Mouse (Mus musculus) ES-E14 (cell line): Measurements from ENCODE around the gene Tmed9. TPM values are rescaled to one million over a fixed set of nuclear protein-coding genes. Genes with fewer than 3 reads are reported as not detected.
"Not testable (repeated sequence)": the region's sequence is repeated elsewhere in the genome, so short reads cannot be mapped to it uniquely, and the experiment has no call there.

Experiments used
- DNase-seq: peaks from one replicate; pipeline ENCODE4 v3.0.0-alpha.2; 2013; ENCODE audit warnings: low read depth, low spot score
- H3K27ac ChIP-seq: 2 replicates; pipeline ENCODE4 v1.5.1; 2012; ENCODE audit warnings: low read depth, mild to moderate bottlenecking, low read length, moderate library complexity, mixed read lengths; ENCODE audit not compliant: poor library complexity, insufficient read depth, severe bottlenecking
- H3K36me3 ChIP-seq: 2 replicates; pipeline ENCODE4 v1.6.1; 2012; ENCODE audit warnings: mild to moderate bottlenecking, low read length, moderate library complexity, mixed read lengths; ENCODE audit not compliant: control insufficient read depth, poor library complexity, insufficient read depth, severe bottlenecking
- H3K4me1 ChIP-seq, 2 experiments: fragments of 150-350 bp in 1 of 2; sonication (generic) in 1 of 2; 2 replicates each; pipeline ENCODE4 v1.6.1; 2012; ENCODE audit warnings: low read length in 2 of 2, mild to moderate bottlenecking in 1 of 2, mixed read lengths in 1 of 2; ENCODE audit not compliant: control insufficient read depth in 2 of 2, insufficient read depth in 2 of 2, poor library complexity in 1 of 2
- H3K4me3 ChIP-seq, 2 experiments: fragments of 150-350 bp in 1 of 2; sonication (generic) in 1 of 2; 2 replicates each; pipeline ENCODE4 v1.5.1; 2012; ENCODE audit warnings: low read length in 2 of 2, low read depth in 1 of 2, mild to moderate bottlenecking in 1 of 2, mixed read lengths in 1 of 2; ENCODE audit not compliant: insufficient read depth in 1 of 2, poor library complexity in 1 of 2, severe bottlenecking in 1 of 2
- H3K9ac ChIP-seq: 2 replicates; pipeline ENCODE4 v1.6.1; 2012; ENCODE audit warnings: low read depth, mild to moderate bottlenecking, low read length, mixed read lengths; ENCODE audit not compliant: poor library complexity, insufficient read depth, severe bottlenecking
- H3K9me3 ChIP-seq: fragments of 150-350 bp; sonication (generic); 2 replicates; pipeline ENCODE4 v1.6.1; 2012; ENCODE audit warnings: low read depth, mild to moderate bottlenecking, low read length; ENCODE audit not compliant: control insufficient read depth, insufficient read depth
- CHD2 ChIP-seq: IDR thresholded peaks from 2 replicates; pipeline ENCODE4 v1.6.1; 2014; ENCODE audit warnings: mild to moderate bottlenecking, low read depth, low read length, inconsistent platforms
- HCFC1 ChIP-seq: IDR thresholded peaks from 2 replicates; pipeline ENCODE4 v1.6.1; 2012; ENCODE audit warnings: low read length, inconsistent platforms, borderline replicate concordance; ENCODE audit not compliant: insufficient read depth
- MAFK ChIP-seq: IDR thresholded peaks from 2 replicates; pipeline ENCODE4 v1.6.1; 2014; ENCODE audit warnings: mild to moderate bottlenecking, low read depth, low read length, inconsistent platforms; ENCODE audit not compliant: insufficient read depth
- ZC3H11A ChIP-seq: IDR thresholded peaks from 2 replicates; pipeline ENCODE4 v1.6.1; 2012; ENCODE audit warnings: low read depth, mild to moderate bottlenecking, inconsistent platforms, low read length, borderline replicate concordance
- ZNF384 ChIP-seq: IDR thresholded peaks from 2 replicates; pipeline ENCODE4 v1.6.1; 2012; ENCODE audit warnings: low read depth, low read length, inconsistent platforms
- in situ Hi-C, 2 experiments: fragments of 600-800 bp; cut with MboI; formaldehyde crosslinking; loops; one replicate each; pipeline ENCODE4 v1.15.1; 2025; ENCODE audit warnings: low sequenced_read_pairs in 2 of 2, inconsistent platforms in 1 of 2; ENCODE audit not compliant: unreplicated experiment in 2 of 2
- total RNA-seq: library from RNA; depleted of rRNA; stranded (reverse); fragments of 300-350 nt; gene quantifications from 2 replicates; pipeline ENCODE4 v1.2.3, GENCODE M21; 2012

Tmed9 gene
- total RNA-seq, 1 experiment: 363 TPM

- no peak overlapping the region for H3K9ac ChIP-seq
- in situ Hi-C loops: no loop called here
- H3K36me3 ChIP-seq: no peaks in the 10 kb centered on the region
- no peak for DNase-seq
- TF ChIP-seq ZNF384 (peak; percentile 64; the same call in 1 of the 2 replicates), CHD2 (no peak)
- H3K9me3 ChIP-seq: peaks cover 2% of the 10 kb centered on the region; the same call in 1 of the 2 replicates
- H3K4me3 ChIP-seq: no peak overlapping the region
- H3K27ac ChIP-seq: no peak overlapping the region
- peaks cover 0 to 1% of the 10 kb centered on the region in 2 experiments; a peak in 1 of 4 replicates for H3K4me1 ChIP-seq
Measured at GRCm38 (mm10) chr13:55574321-55574720, 789 bp downstream of the Tmed9 start.

DNA sequence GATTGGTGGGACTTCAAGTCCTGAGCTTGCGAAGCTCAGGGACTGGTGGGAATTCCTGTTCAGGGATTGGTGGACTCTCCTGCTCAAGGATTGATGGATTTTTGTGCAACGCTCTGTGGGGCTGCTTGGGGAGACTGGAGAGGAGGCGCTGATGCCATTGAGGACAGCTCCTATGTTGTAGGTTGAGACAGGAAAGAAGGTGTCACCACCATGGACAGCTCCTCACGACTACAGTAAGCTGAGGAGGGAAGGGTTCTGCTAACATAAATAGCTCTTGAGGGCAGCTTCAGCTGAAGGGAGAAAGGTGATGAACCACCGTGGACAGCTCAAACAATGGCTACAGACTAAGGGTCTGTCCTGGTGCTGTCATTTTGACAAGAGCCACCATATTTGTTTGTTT lies 2.4 kb downstream of the Tmed9 start:
- H3K4me1 ChIP-seq: no peaks in the 10 kb centered on the region
- peaks cover 2% of the 10 kb centered on the region; the same call in 1 of the 2 replicates for H3K9me3 ChIP-seq
- no peak for DNase-seq
- H3K27ac ChIP-seq: no peak overlapping the region
- no peak overlapping the region for H3K4me3 ChIP-seq
- no peak overlapping the region for H3K9ac ChIP-seq
- no peak for TF ChIP-seq ZC3H11A
- peak; percentile 35; the same call in 1 of the 2 replicates for TF ChIP-seq HCFC1
- no peaks in the 10 kb centered on the region for H3K36me3 ChIP-seq
- in situ Hi-C loops: no loop called here

DNA sequence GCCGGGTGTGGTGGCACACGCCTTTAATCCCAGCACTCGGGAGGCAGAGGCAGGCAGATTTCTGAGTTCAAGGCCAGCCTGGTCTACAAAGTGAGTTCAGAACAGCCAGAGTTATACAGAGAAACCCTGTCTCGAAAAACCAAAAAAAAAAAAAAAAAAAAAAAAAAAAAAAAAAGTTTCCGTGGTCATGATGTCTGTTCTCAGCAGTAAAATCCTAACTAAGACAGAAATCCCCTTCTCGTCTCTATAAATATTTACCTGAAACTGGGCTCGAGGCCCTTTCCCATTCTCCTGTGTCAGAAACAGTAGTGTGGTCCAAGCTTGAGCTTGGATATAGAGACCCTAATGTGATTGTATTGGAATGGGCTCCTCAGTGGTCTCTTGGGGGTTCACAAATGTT lies 3.3 kb downstream of the Tmed9 start:
- H3K36me3 ChIP-seq, H3K9me3 ChIP-seq, in situ Hi-C loops, H3K9ac ChIP-seq, H3K4me3 ChIP-seq, H3K4me1 ChIP-seq, H3K27ac ChIP-seq, DNase-seq: not testable (repeated sequence)
- 0 out of 2 replicates have a peak, but pooled peaks have one; percentile 7 for TF ChIP-seq ZNF384

DNA sequence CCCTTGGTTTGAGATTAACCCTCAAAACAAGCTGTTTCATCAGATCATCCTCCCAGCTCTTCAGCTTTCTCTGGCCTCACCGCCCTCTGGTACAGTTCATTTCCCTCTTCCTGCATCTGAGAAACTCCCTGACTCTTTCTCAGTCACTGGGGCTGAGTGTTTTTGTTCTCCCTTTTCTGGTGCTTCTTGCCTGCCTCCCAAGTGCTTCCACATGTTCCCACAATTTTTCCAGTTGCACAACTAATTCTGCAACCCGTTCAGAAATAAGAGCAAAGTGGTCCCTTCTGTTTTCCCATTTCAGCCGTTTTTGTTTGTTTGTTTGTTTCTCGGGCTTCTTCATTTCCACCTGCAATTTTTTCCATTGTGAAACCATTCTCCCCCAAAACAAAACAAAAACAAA lies 4.6 kb downstream of the Tmed9 start:
- H3K9ac ChIP-seq: no peak overlapping the region
- in situ Hi-C loops: no loop called here
- DNase-seq: no peak
- no peak overlapping the region for H3K4me3 ChIP-seq
- H3K9me3 ChIP-seq: peaks cover 2% of the 10 kb centered on the region; the same call in 1 of the 2 replicates
- no peak for TF ChIP-seq MAFK
- TF ChIP-seq HCFC1: no peak
- no peak for TF ChIP-seq ZC3H11A
- no peak for TF ChIP-seq ZNF384
- no peak for TF ChIP-seq CHD2
- no peaks in the 10 kb centered on the region for H3K36me3 ChIP-seq
- no peaks in the 10 kb centered on the region for H3K4me1 ChIP-seq
- H3K27ac ChIP-seq: no peak overlapping the region

DNA sequence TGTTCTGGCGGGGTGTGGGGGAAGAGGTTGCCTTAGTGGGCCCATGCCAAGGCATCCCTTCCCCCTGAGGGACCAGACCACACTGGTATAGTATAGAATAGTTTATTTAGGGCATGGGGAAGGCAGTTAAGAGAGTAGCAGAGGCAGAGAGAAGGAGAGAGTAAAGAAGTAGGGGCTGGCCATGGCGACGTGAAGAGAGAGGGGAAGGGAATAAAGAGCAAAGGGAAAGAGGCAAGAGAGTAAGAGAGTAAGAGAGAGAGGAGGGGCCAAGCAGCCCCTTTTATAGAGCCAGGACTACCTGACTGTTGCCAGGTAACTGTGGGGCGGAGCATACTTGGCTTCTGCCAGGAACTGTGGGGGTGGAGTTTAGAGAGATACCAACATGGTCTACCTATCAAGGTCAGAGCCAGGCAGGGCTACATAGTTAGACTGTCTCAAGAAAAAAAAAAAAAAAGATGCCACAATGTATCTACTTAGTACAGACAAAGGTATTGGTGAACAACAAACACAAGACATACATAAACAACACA lies 18.5 kb downstream of the Tmed9 start:
- TF ChIP-seq ZNF384 (peak; percentile 68), HCFC1 (no peak)
- Histone ChIP-seq H3K4me3 (peak overlapping the region in 1 of 2 experiments; percentile 95; a peak in 2 of 4 replicates), H3K4me1 (peaks cover 0 to 9% of the 10 kb centered on the region in 2 experiments; a peak in 2 of 4 replicates), H3K9me3 (no peaks in the 10 kb centered on the region), H3K9ac (no peak overlapping the region), H3K36me3 (peaks cover 22% of the 10 kb centered on the region), H3K27ac (no peak overlapping the region; the same call in 1 of the 2 replicates)
- in situ Hi-C loops: no loop called here
- DNase-seq: peak; percentile 72
